Mouse (Mus musculus) forebrain, embryonic 15.5 days (tissue): ENCODE data around the gene Itpr2. TPM values are rescaled to one million over a fixed set of nuclear protein-coding genes. Genes with fewer than 3 reads are reported as not detected.

ENCODE experiments used
- ATAC-seq: fragments of 200-750 bp; cut with Nextera tagmentation; replicated peaks from 2 replicates; pipeline ENCODE4 v1.8.0; 2017; ENCODE audit warnings: mild to moderate bottlenecking, moderate TSS enrichment, moderate library complexity
- H3K27ac ChIP-seq: fragments of 300-500 bp; sonication (generic); replicated peaks from 2 replicates; pipeline ENCODE4 v1.5.1; 2015; ENCODE audit warnings: mild to moderate bottlenecking, inconsistent platforms
- H3K27me3 ChIP-seq: fragments of 300-500 bp; sonication (generic); 2 replicates; pipeline ENCODE4 v1.6.1; 2015; ENCODE audit warnings: inconsistent platforms
- H3K36me3 ChIP-seq: fragments of 300-500 bp; sonication (generic); 2 replicates; pipeline ENCODE4 v1.6.1; 2015; ENCODE audit warnings: mild to moderate bottlenecking, inconsistent platforms
- H3K4me1 ChIP-seq: fragments of 300-500 bp; sonication (generic); 2 replicates; pipeline ENCODE4 v1.6.1; 2015; ENCODE audit warnings: inconsistent platforms
- H3K4me2 ChIP-seq: fragments of 300-500 bp; sonication (generic); replicated peaks from 2 replicates; pipeline ENCODE4 v1.6.1; 2015; ENCODE audit warnings: mild to moderate bottlenecking, inconsistent platforms
- H3K4me3 ChIP-seq: fragments of 300-500 bp; sonication (generic); 2 replicates; pipeline ENCODE4 v1.5.1; 2015; ENCODE audit warnings: mild to moderate bottlenecking, inconsistent platforms
- H3K9ac ChIP-seq: fragments of 300-500 bp; sonication (generic); replicated peaks from 2 replicates; pipeline ENCODE4 v1.6.1; 2015; ENCODE audit warnings: mild to moderate bottlenecking, inconsistent platforms
- H3K9me3 ChIP-seq: fragments of 300-500 bp; sonication (generic); 2 replicates; pipeline ENCODE4 v1.6.1; 2016; ENCODE audit warnings: inconsistent platforms
- WGBS: fragments of 180-500 bp; shearing (Covaris S2); methylation state at CpG from one replicate; pipeline ENCODE4 v1.1.7; 2015; ENCODE audit warnings: mixed read lengths; 5-methylcytosine and 5-hydroxymethylcytosine counted together
- polyA plus RNA-seq: library from polyadenylated mRNA; unstranded; fragments of >200 nt; fragmentation: Nextera tagmentation; extraction: Ambion mirVana; gene quantifications from 2 replicates; pipeline ENCODE4 v1.2.1, GENCODE M21; 2015

Gene Itpr2
- polyA plus RNA-seq, 1 experiment from 2014 or later = 5.1 TPM

- H3K4me2 ChIP-seq = no peak overlapping the region
- H3K9me3 ChIP-seq = no peaks in the 10 kb centered on the region
- no peaks in the 10 kb centered on the region for H3K36me3 ChIP-seq
- 77% methylated on average over 6 of the region's 6 CpGs for WGBS
- ATAC-seq = no peak
- no peak overlapping the region for H3K9ac ChIP-seq
- no peak overlapping the region for H3K4me3 ChIP-seq
- H3K4me1 ChIP-seq = no peaks in the 10 kb centered on the region
- no peak overlapping the region for H3K27ac ChIP-seq
- H3K27me3 ChIP-seq = no peaks in the 10 kb centered on the region
Measured at GRCm38 (mm10) chr6:146211233-146211632, 290.8 kb downstream of the Itpr2 start.

GRCm38 (mm10) chr6:146208983-146209382 lies 293.0 kb downstream of the Itpr2 start:
- no peak for ATAC-seq
- WGBS = 84% methylated on average over 6 of the region's 6 CpGs
- no peaks in the 10 kb centered on the region for H3K4me1 ChIP-seq
- no peak overlapping the region for H3K4me2 ChIP-seq
- H3K27ac ChIP-seq = no peak overlapping the region
- no peak overlapping the region for H3K4me3 ChIP-seq
- no peaks in the 10 kb centered on the region for H3K36me3 ChIP-seq
- no peaks in the 10 kb centered on the region for H3K27me3 ChIP-seq
- no peaks in the 10 kb centered on the region for H3K9me3 ChIP-seq
- H3K9ac ChIP-seq = no peak overlapping the region

- H3K27ac ChIP-seq = no peak overlapping the region
- no peak overlapping the region for H3K4me2 ChIP-seq
- no peaks in the 10 kb centered on the region for H3K4me1 ChIP-seq
- H3K9me3 ChIP-seq = no peaks in the 10 kb centered on the region
- H3K9ac ChIP-seq = no peak overlapping the region
- H3K36me3 ChIP-seq = no peaks in the 10 kb centered on the region
- H3K4me3 ChIP-seq = no peak overlapping the region
- no peak for ATAC-seq
- WGBS = 87% methylated on average over 10 of the region's 10 CpGs
- no peaks in the 10 kb centered on the region for H3K27me3 ChIP-seq
Measured at GRCm38 (mm10) chr6:146207204-146207959, 294.6 kb downstream of the Itpr2 start.

GRCm38 (mm10) chr6:146205136-146205535 lies 296.9 kb downstream of the Itpr2 start:
- Histone ChIP-seq H3K4me2 (no peak overlapping the region), H3K4me1 (no peaks in the 10 kb centered on the region), H3K27me3 (no peaks in the 10 kb centered on the region), H3K27ac (no peak overlapping the region), H3K9me3 (no peaks in the 10 kb centered on the region), H3K4me3 (no peak overlapping the region), H3K9ac (no peak overlapping the region), H3K36me3 (no peaks in the 10 kb centered on the region)
- 82% methylated on average over 2 of the region's 2 CpGs for WGBS
- ATAC-seq = no peak

- H3K27me3 ChIP-seq = no peaks in the 10 kb centered on the region
- H3K4me2 ChIP-seq = no peak overlapping the region
- H3K9ac ChIP-seq = no peak overlapping the region
- H3K27ac ChIP-seq = no peak overlapping the region
- WGBS = 84% methylated on average over 4 of the region's 4 CpGs
- H3K36me3 ChIP-seq = no peaks in the 10 kb centered on the region
- H3K4me1 ChIP-seq = no peaks in the 10 kb centered on the region
- no peaks in the 10 kb centered on the region for H3K9me3 ChIP-seq
- ATAC-seq = no peak
- H3K4me3 ChIP-seq = no peak overlapping the region
Measured at GRCm38 (mm10) chr6:146204470-146204869, 297.6 kb downstream of the Itpr2 start.

GRCm38 (mm10) chr6:146197868-146198379 lies 304.1 kb downstream of the Itpr2 start:
- Histone ChIP-seq H3K27ac (no peak overlapping the region), H3K4me2 (no peak overlapping the region), H3K4me3 (no peak overlapping the region), H3K36me3 (no peaks in the 10 kb centered on the region), H3K4me1 (no peaks in the 10 kb centered on the region), H3K9me3 (no peaks in the 10 kb centered on the region), H3K27me3 (no peaks in the 10 kb centered on the region), H3K9ac (no peak overlapping the region)
- no peak for ATAC-seq
- WGBS = 95% methylated on average over 7 of the region's 7 CpGs

- H3K4me1 ChIP-seq = no peaks in the 10 kb centered on the region
- no peak overlapping the region for H3K4me3 ChIP-seq
- H3K9me3 ChIP-seq = no peaks in the 10 kb centered on the region
- H3K27ac ChIP-seq = no peak overlapping the region
- H3K36me3 ChIP-seq = no peaks in the 10 kb centered on the region
- ATAC-seq = no peak
- H3K9ac ChIP-seq = no peak overlapping the region
- no peaks in the 10 kb centered on the region for H3K27me3 ChIP-seq
- 76% methylated on average over 1 of the region's 1 CpGs for WGBS
- no peak overlapping the region for H3K4me2 ChIP-seq
Measured at GRCm38 (mm10) chr6:146196701-146197100, 305.3 kb downstream of the Itpr2 start.

- Histone ChIP-seq H3K4me1 (no peaks in the 10 kb centered on the region), H3K27ac (no peak overlapping the region), H3K9me3 (no peaks in the 10 kb centered on the region), H3K27me3 (no peaks in the 10 kb centered on the region), H3K9ac (no peak overlapping the region), H3K4me3 (no peak overlapping the region), H3K4me2 (no peak overlapping the region), H3K36me3 (no peaks in the 10 kb centered on the region)
- WGBS = 96% methylated on average over 7 of the region's 7 CpGs
- ATAC-seq = no peak
Measured at GRCm38 (mm10) chr6:146195854-146196457, 306.1 kb downstream of the Itpr2 start.

- no peak for ATAC-seq
- H3K4me1 ChIP-seq = no peaks in the 10 kb centered on the region
- no peak overlapping the region for H3K4me2 ChIP-seq
- no peak overlapping the region for H3K4me3 ChIP-seq
- H3K9me3 ChIP-seq = no peaks in the 10 kb centered on the region
- no peak overlapping the region for H3K27ac ChIP-seq
- WGBS = 90% methylated on average over 5 of the region's 5 CpGs
- H3K36me3 ChIP-seq = no peaks in the 10 kb centered on the region
- no peak overlapping the region for H3K9ac ChIP-seq
- no peaks in the 10 kb centered on the region for H3K27me3 ChIP-seq
Measured at GRCm38 (mm10) chr6:146191931-146192330, 310.1 kb downstream of the Itpr2 start.

GRCm38 (mm10) chr6:146190006-146190405 lies 312.0 kb downstream of the Itpr2 start:
- H3K4me1 ChIP-seq = no peaks in the 10 kb centered on the region
- no peak overlapping the region for H3K4me3 ChIP-seq
- H3K9ac ChIP-seq = no peak overlapping the region
- no peaks in the 10 kb centered on the region for H3K36me3 ChIP-seq
- H3K4me2 ChIP-seq = no peak overlapping the region
- no peak for ATAC-seq
- no peaks in the 10 kb centered on the region for H3K27me3 ChIP-seq
- WGBS = 78% methylated on average over 8 of the region's 8 CpGs
- H3K27ac ChIP-seq = no peak overlapping the region
- H3K9me3 ChIP-seq = no peaks in the 10 kb centered on the region

- H3K4me2 ChIP-seq = no peak overlapping the region
- 88% methylated on average over 2 of the region's 2 CpGs for WGBS
- no peaks in the 10 kb centered on the region for H3K27me3 ChIP-seq
Measured at GRCm38 (mm10) chr6:146185532-146185931, 316.5 kb downstream of the Itpr2 start.

GRCm38 (mm10) chr6:146184771-146185170 lies 317.3 kb downstream of the Itpr2 start:
- H3K36me3 ChIP-seq = no peaks in the 10 kb centered on the region
- 87% methylated on average over 9 of the region's 9 CpGs for WGBS
- no peak overlapping the region for H3K4me3 ChIP-seq
- H3K9ac ChIP-seq = no peak overlapping the region
- no peaks in the 10 kb centered on the region for H3K9me3 ChIP-seq
- ATAC-seq = no peak
- H3K4me2 ChIP-seq = no peak overlapping the region
- H3K4me1 ChIP-seq = no peaks in the 10 kb centered on the region
- H3K27ac ChIP-seq = no peak overlapping the region
- H3K27me3 ChIP-seq = no peaks in the 10 kb centered on the region

More at GRCm38 (mm10) chr6:146185532-146185931, 316.5 kb downstream of the Itpr2 start:
- Histone ChIP-seq H3K9ac (no peak overlapping the region), H3K9me3 (no peaks in the 10 kb centered on the region), H3K4me3 (no peak overlapping the region), H3K36me3 (no peaks in the 10 kb centered on the region), H3K4me1 (no peaks in the 10 kb centered on the region), H3K27ac (no peak overlapping the region)
- no peak for ATAC-seq
